Mouse (Mus musculus): ENCODE data around the gene Evi5l. TPM values are rescaled to one million over a fixed set of nuclear protein-coding genes. Genes with fewer than 3 reads are reported as not detected.

Gene Evi5l
- polyA plus RNA-seq, 1 experiment from 2014 or later = 82.7 TPM

DNA sequence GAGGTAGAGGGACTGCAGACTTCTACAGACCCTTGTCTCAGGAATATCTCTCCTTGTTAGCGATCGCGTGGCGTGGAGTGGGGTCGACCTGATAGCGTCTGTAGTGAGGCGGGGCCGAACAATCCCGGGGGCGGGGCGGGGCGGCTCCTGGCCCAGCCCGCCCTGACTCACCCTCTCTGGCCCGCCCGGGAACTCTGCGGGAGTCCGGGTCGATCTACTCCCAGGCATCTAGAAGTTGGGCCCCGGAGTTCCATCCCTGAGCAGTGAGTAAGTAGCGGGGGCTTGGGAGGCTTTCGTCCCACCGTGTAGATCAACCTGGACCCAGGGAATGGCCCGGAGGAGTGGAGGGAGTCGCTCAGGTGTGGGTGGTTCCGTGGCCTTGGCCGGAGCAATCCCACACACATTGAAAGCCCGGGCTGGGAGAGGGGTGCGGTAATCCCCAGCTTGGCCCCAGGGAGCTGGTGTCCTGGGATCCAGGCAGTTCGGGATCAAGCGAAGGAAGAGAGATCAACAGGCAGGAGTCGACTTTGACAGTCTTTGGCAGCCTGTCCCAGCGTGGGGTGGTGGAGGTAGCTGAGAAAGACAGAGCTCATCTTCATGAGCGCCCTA is 60.5 kb downstream of the Evi5l start, which contains the start of gene Lrrc8e:
Lrrc8e (plus strand) TSS at position 89 of the 609 bp plus-strand sequence.
- Histone ChIP-seq H3K36me3 (no peaks in the 10 kb centered on the region), H3K4me2 (peak within 1 kb of the TSS; percentile 46), H3K9ac (no peak within 1 kb of the TSS), H3K27ac (replicated peaks) (no peak within 1 kb of the TSS), H3K9me3 (no peaks in the 10 kb centered on the region), H3K4me3 (0 out of 2 replicates have a peak within 1 kb of the TSS, but pooled peaks have one; percentile 10), H3K27me3 (peaks cover 42% of the 10 kb centered on the region), H3K4me1 (replicated peaks) (0 out of 2 replicates have a peak, but pooled peaks cover 6% of the 10 kb centered on the region)
- no peak; the same call in 1 of the 2 replicates for ATAC-seq (ENCODE audit: low read depth)
- 4% methylated on average over 33 of the region's 33 CpGs for WGBS

DNA sequence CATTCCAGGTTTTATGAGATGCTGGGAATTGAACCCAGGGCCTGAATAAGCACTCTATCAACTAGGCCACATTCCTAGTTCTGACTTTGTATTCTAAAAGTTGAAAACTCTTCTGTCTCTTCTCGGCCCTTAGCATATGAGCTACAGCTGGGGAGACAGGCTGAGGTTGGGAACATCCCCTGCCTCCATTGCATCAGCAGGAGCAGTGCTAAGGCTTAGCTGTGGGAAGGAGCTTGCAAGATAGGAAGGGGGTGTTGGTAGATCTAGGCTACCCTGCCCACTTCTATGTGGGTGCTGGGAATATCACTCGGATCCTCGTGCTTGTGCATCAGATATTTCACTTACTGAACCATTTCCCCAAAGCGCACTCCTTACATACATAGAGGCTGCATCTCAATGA is 61.6 kb downstream of the Evi5l start:
- Histone ChIP-seq H3K27me3 (peaks cover 42% of the 10 kb centered on the region), H3K9ac (no peak overlapping the region), H3K4me2 (no peak overlapping the region), H3K9me3 (no peaks in the 10 kb centered on the region), H3K4me3 (no peak overlapping the region), H3K36me3 (no peaks in the 10 kb centered on the region), H3K4me1 (replicated peaks) (0 out of 2 replicates have a peak, but pooled peaks cover 6% of the 10 kb centered on the region), H3K27ac (replicated peaks) (no peak overlapping the region)
- WGBS = 91% methylated on average over 4 of the region's 4 CpGs
- ATAC-seq (ENCODE audit: low read depth) = no peak

GRCm38 (mm10) chr8:4229784-4230183 is 63.4 kb downstream of the Evi5l start:
- H3K9me3 ChIP-seq = no peaks in the 10 kb centered on the region
- H3K27me3 ChIP-seq = peaks cover 42% of the 10 kb centered on the region
- WGBS = 74% methylated on average over 5 of the region's 5 CpGs
- H3K4me3 ChIP-seq = no peak overlapping the region
- no peak overlapping the region for H3K4me2 ChIP-seq
- no peaks in the 10 kb centered on the region for H3K36me3 ChIP-seq
- 0 out of 2 replicates have a peak, but pooled peaks cover 6% of the 10 kb centered on the region for H3K4me1 ChIP-seq (replicated peaks)
- ATAC-seq (ENCODE audit: low read depth) = no peak
- H3K27ac ChIP-seq (replicated peaks) = no peak overlapping the region
- H3K9ac ChIP-seq = no peak overlapping the region

DNA sequence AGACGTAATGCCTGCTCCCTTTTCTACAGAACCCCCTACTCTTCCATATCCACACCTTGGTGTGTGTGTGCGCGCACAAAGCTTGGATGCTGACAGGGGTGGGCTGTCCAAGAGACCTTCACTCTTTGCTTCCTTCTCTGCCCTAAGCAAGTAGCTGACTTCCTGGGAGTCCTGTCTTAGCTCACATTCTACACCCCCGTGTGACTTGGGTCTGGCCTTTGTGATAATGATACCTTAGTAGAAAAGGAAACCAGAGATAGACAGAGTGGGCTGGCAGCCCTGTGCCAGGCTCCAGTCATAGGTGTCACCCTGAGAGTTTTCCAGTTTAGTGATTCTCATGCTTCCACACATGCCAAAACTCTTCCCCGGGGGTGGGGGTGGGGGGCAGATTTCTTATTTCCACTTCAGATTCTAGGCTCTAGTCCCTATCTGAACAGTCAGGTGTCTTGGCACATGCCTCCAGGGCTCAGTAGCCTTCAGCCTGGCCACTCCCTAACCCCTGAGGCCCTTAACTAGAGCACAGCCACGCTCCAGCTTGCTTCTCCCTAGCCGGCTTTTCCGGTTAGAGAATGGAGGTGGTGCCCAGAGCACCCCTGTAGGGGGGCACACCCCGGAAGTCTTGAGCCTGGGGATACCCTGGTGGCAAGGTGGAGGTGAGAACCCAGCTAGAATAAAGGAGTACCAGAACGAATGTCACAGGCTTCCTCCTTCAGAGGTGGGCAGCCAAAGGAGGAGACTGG is 64.4 kb downstream of the Evi5l start:
- H3K27me3 ChIP-seq = peaks cover 33% of the 10 kb centered on the region
- 61% methylated on average over 10 of the region's 10 CpGs for WGBS
- no peak overlapping the region for H3K9ac ChIP-seq
- H3K4me3 ChIP-seq = no peak overlapping the region
- no peak for ATAC-seq (ENCODE audit: low read depth)
- H3K4me2 ChIP-seq = no peak overlapping the region
- no peaks in the 10 kb centered on the region for H3K36me3 ChIP-seq
- no peaks in the 10 kb centered on the region for H3K9me3 ChIP-seq
- 0 out of 2 replicates have a peak, but pooled peaks cover 6% of the 10 kb centered on the region for H3K4me1 ChIP-seq (replicated peaks)
- no peak overlapping the region for H3K27ac ChIP-seq (replicated peaks)

- Histone ChIP-seq H3K9ac (peak overlapping the region; percentile 74), H3K27ac (replicated peaks) (peak overlapping the region; percentile 94), H3K4me1 (replicated peaks) (peaks cover 33% of the 10 kb centered on the region), H3K9me3 (no peaks in the 10 kb centered on the region), H3K4me2 (peak overlapping the region; percentile 74), H3K36me3 (peaks cover 24% of the 10 kb centered on the region), H3K4me3 (peak overlapping the region; percentile 87), H3K27me3 (no peaks in the 10 kb centered on the region)
- peak; percentile 0; the same call in 1 of the 2 replicates for ATAC-seq (ENCODE audit: low read depth)
- WGBS = 21% methylated on average over 15 of the region's 15 CpGs
Observed at GRCm38 (mm10) chr8:4237814-4238433, 71.6 kb downstream of the Evi5l start.

GRCm38 (mm10) chr8:4238434-4239192 is 72.2 kb downstream of the Evi5l start, which contains the start of the genes Map2k7 and Gm49320:
Map2k7 (plus strand) TSS chr8:4238740.
Gm49320 (plus strand) TSS chr8:4238865.
- WGBS = under 1% methylated on average over 66 of the region's 71 CpGs
- H3K4me1 ChIP-seq (replicated peaks) = peaks cover 33% of the 10 kb centered on the region

DNA sequence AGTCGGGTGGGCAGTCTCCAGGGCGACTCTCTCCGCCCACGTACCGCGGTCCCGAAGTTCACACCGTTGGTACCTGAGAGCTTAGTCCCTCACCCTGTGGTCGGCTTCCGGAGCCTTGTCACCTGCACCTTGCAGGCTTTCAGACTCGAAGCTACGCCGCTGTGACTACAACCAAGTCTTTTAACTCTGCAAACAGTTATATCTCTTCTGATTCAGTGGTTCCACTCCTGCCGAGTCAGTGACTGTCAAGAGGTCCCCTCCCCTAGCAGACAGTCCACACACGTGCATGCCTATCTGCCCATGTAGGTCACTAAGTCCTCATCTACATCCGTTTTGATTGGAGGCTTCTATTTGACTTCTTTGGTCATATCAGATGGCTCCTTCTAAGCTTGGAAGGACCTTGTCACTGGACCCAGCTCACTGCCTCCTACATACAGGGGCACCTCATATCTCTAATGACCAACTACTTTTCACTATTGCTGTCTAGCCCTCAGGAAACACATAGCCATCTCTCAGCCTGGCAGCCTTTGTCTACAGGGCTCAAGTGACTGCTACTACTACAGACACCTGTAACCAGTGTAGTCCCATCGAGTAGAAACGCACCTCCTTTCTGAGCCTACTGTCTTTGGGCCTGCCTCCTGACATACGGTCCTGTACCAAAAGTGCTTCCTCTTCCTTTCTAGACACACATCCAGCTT is 73.0 kb downstream of the Evi5l start:
- H3K9me3 ChIP-seq = no peaks in the 10 kb centered on the region
- 14% methylated on average over 19 of the region's 19 CpGs for WGBS
- H3K27ac ChIP-seq (replicated peaks) = peak overlapping the region; percentile 94
- H3K27me3 ChIP-seq = no peaks in the 10 kb centered on the region
- H3K4me2 ChIP-seq = peak overlapping the region; percentile 96
- H3K36me3 ChIP-seq = peaks cover 38% of the 10 kb centered on the region
- H3K9ac ChIP-seq = peak overlapping the region; percentile 84
- H3K4me3 ChIP-seq = peak overlapping the region; percentile 87
- H3K4me1 ChIP-seq (replicated peaks) = peaks cover 33% of the 10 kb centered on the region
- ATAC-seq (ENCODE audit: low read depth) = peak; percentile 51; the same call in 1 of the 2 replicates

More at GRCm38 (mm10) chr8:4238434-4239192, 72.2 kb downstream of the Evi5l start, which contains the start of the genes Map2k7 and Gm49320:
- Histone ChIP-seq H3K4me3 (peak within 1 kb of the TSS; percentile 87), H3K36me3 (peaks cover 31% of the 10 kb centered on the region), H3K9me3 (no peaks in the 10 kb centered on the region), H3K9ac (peak within 1 kb of the TSS; percentile 84), H3K4me2 (peak within 1 kb of the TSS; percentile 96), H3K27me3 (no peaks in the 10 kb centered on the region), H3K27ac (replicated peaks) (peak within 1 kb of the TSS; percentile 94)
- ATAC-seq (ENCODE audit: low read depth) = peak; percentile 94

DNA sequence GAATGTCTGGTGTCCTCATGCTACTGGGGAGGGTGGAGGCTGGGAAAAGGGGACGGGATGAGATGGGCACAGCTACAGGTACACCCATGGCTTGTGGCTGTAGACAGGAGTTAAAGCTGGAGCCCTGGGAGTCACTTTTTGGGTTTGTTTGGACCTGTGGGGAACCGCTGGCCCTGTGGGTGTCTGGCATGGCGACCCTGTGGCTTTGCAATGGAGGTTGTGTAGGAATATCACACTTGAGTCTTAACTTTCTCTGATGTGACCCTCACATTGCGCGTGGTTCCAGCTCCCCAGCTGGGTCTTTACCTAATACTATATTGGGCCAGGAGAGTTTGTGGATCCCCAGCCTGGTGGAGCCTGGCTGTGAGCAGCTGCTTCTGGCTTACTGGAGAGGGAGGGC is 78.7 kb downstream of the Evi5l start:
- Histone ChIP-seq H3K27ac (replicated peaks) (no peak overlapping the region), H3K9ac (no peak overlapping the region), H3K9me3 (no peaks in the 10 kb centered on the region), H3K36me3 (peaks cover 93% of the 10 kb centered on the region), H3K4me3 (no peak overlapping the region), H3K4me1 (replicated peaks) (peaks cover 20% of the 10 kb centered on the region), H3K4me2 (no peak overlapping the region), H3K27me3 (no peaks in the 10 kb centered on the region)
- ATAC-seq (ENCODE audit: low read depth) = no peak
- WGBS = 96% methylated on average over 5 of the region's 5 CpGs

GRCm38 (mm10) chr8:4245737-4246136 is 79.4 kb downstream of the Evi5l start:
- H3K36me3 ChIP-seq = peaks cover 90% of the 10 kb centered on the region
- no peak overlapping the region for H3K27ac ChIP-seq (replicated peaks)
- H3K27me3 ChIP-seq = no peaks in the 10 kb centered on the region
- no peak overlapping the region for H3K9ac ChIP-seq
- H3K9me3 ChIP-seq = no peaks in the 10 kb centered on the region
- H3K4me3 ChIP-seq = no peak overlapping the region
- H3K4me1 ChIP-seq (replicated peaks) = peaks cover 17% of the 10 kb centered on the region
- 82% methylated on average over 13 of the region's 13 CpGs for WGBS
- H3K4me2 ChIP-seq = no peak overlapping the region
- no peak for ATAC-seq (ENCODE audit: low read depth)

DNA sequence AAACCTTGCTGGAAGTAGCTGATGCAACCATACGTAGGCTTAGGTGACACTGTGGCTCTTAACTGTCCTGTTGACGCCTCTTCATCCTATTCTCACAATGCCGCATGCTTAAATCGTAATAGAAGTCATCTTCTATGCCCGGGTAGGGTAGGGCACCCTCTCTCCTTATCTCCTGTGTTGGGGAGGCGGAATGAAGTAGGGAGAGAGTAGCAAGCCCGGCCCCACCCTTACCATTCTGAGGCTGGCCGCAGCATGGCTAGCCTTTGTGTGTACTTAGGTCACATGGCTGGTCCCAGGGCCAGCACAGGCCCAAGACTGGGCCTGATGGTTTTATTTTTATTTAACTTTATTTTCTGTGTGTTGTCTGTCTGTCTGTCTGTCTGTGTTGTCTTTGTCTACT is 80.9 kb downstream of the Evi5l start:
- H3K27me3 ChIP-seq = no peaks in the 10 kb centered on the region
- H3K9ac ChIP-seq = no peak overlapping the region
- no peak overlapping the region for H3K4me2 ChIP-seq
- no peaks in the 10 kb centered on the region for H3K9me3 ChIP-seq
- no peak overlapping the region for H3K4me3 ChIP-seq
- WGBS = 91% methylated on average over 8 of the region's 8 CpGs
- H3K4me1 ChIP-seq (replicated peaks) = peaks cover 17% of the 10 kb centered on the region
- ATAC-seq (ENCODE audit: low read depth) = no peak
- peaks cover 78% of the 10 kb centered on the region for H3K36me3 ChIP-seq
- no peak overlapping the region for H3K27ac ChIP-seq (replicated peaks)

DNA sequence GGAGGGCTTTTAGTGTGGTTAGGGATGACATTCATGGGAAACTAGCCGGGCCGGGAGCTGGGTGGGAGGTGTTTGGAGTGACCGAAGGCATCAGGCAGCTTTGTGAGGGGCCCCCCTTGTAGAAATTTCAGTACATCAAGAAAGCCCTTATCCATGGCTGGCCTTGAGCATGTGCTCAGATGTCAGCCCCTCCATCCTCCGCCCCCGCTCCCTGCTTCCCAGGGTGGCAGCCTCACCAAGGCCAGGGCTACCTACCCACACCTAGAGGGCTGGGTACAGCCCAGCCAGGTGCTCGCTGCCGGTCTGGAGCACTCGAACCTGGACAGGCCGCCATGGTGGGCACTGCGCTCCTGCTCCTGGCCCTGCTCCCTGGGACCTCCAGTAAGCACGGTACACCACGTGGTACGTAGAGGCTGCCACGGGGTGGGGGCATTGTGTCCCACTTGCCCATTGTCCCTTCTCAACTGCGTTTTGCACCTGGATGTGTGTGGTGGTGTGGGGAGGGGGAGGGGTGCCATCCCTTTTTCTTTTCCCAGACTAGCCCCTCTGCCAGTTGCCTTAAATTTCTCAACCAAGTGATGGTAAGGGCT is 81.7 kb downstream of the Evi5l start, which contains the start of gene Tgfbr3l:
Tgfbr3l (plus strand) TSS at position 264 of the 590 bp plus-strand sequence.
- Histone ChIP-seq H3K27me3 (no peaks in the 10 kb centered on the region), H3K4me3 (no peak within 1 kb of the TSS), H3K4me2 (no peak within 1 kb of the TSS), H3K9me3 (no peaks in the 10 kb centered on the region), H3K27ac (replicated peaks) (no peak within 1 kb of the TSS), H3K9ac (0 out of 2 replicates have a peak within 1 kb of the TSS, but pooled peaks have one; percentile 23), H3K4me1 (replicated peaks) (peaks cover 21% of the 10 kb centered on the region), H3K36me3 (peaks cover 70% of the 10 kb centered on the region)
- WGBS = 79% methylated on average over 15 of the region's 15 CpGs
- no peak for ATAC-seq (ENCODE audit: low read depth)

All from neural tube, embryonic 13.5 days (tissue).